Comparison of ENCODE assay signal across 8 mouse cellular contexts in the genomic region with DNA sequence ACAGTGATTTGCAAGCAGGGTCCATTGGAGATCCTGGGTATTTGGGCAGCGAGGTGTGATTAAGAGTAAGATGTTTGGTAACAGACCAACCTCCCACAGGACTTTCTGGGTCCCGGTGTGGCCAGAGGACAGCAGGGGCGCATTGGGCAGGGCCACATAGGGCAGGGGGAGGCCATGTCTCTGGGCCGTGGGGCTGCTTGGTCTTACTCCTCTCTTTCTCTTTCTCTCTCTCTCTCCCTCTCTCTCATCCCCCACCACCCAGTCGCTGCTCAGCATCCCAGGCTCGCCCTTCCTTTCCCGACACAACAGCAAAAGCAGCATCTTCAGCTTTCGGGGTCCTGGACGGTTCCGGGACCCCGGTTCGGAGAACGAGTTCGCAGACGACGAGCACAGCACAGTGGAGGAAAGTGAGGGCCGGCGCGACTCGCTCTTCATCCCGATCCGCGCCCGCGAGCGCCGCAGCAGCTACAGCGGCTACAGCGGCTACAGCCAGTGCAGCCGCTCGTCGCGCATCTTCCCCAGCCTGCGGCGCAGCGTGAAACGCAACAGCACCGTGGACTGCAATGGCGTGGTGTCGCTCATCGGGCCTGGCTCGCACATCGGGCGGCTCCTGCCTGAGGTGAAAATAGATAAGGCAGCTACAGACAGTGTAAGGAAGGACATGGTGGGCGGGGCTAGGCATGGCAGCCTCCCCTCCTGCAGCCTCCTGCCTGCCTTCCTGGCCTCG.
DNase-seq lines count a peak whose midpoint lies in the region; ATAC-seq and TF ChIP-seq lines count a peak whose summit lies in the region.

No protein-coding gene starts in this region.

- H3K4me2 ChIP-seq in CH12.LX (ENCODE audit: insufficient read depth, low read depth, poor library complexity, severe bottlenecking) = peak overlapping the region; percentile 38
- peak overlapping the region; percentile 94 for H3K4me2 ChIP-seq in heart, embryonic 14.5 days (ENCODE audit: low read length)

- TF ChIP-seq CTCF in CH12.LX (conservative IDR thresholded peaks at IDR 0.05 in 1 of 2, IDR thresholded peaks at IDR 0.05 in 1 of 2; ENCODE audit: low read depth in 2 of 2, low read length in 2 of 2) = no peak

- H3K4me3 ChIP-seq in CH12.LX (replicated peaks in 1 of 3; ENCODE audit: low read depth in 2 of 3, low read length in 2 of 3, poor library complexity in 1 of 3) = peak overlapping the region in 2 of 3 experiments; percentile 10 to 56
- peak overlapping the region; percentile 52 to 53 for H3K4me3 ChIP-seq in heart, embryonic 14.5 days (ENCODE audit: control insufficient read depth in 1 of 2, insufficient read depth in 1 of 2, low read depth in 1 of 2, low read length in 2 of 2)

- H3K9me3 ChIP-seq in CH12.LX (replicated peaks; ENCODE audit: low read length) = peaks cover 5% of the 10 kb centered on the region
- H3K9me3 ChIP-seq in heart, embryonic 14.5 days (ENCODE audit: control insufficient read depth, low read length) = no peaks in the 10 kb centered on the region

- peak; percentile 87 for ATAC-seq in common myeloid progenitor, adult 5-6 weeks (replicated peaks; ENCODE audit: low read depth, poor library complexity, severe bottlenecking)
- no peak for ATAC-seq in heart, embryonic 14.5 days (ENCODE audit: insufficient number of reproducible peaks, insufficient read depth, low FRiP score, low read depth)

- TF ChIP-seq POLR2A in CH12.LX (IDR thresholded peaks at IDR 0.05; ENCODE audit: low read depth, low read length) = no peak

- TF ChIP-seq RAD21 in CH12.LX (IDR thresholded peaks at IDR 0.05; ENCODE audit: low read depth, low read length) = no peak

- H3K36me3 ChIP-seq in CH12.LX (replicated peaks in 1 of 2; ENCODE audit: control insufficient read depth in 1 of 2, insufficient read depth in 1 of 2, low read length in 1 of 2) = no peaks in the 10 kb centered on the region
- H3K36me3 ChIP-seq in heart, embryonic 14.5 days (ENCODE audit: control insufficient read depth, insufficient read depth, low read length) = no peaks in the 10 kb centered on the region

- peaks cover 0 to 3% of the 10 kb centered on the region in 2 experiments; a peak in 1 of 4 replicates for H3K4me1 ChIP-seq in CH12.LX (ENCODE audit: control insufficient read depth in 1 of 2, insufficient read depth in 2 of 2)
- peaks cover 3 to 8% of the 10 kb centered on the region in 2 experiments; a peak in 3 of 4 replicates for H3K4me1 ChIP-seq in heart, embryonic 14.5 days (ENCODE audit: control insufficient read depth in 2 of 2, insufficient read depth in 2 of 2, low read length in 2 of 2)

- dilution Hi-C loops in CH12.LX (cut with MboI; ENCODE audit: extremely low pct_ligation_motif_present, extremely low pct_unique_long_range_greater_than_20kb, low sequenced_read_pairs) = no loop called here

- H3K9ac ChIP-seq in CH12.LX (ENCODE audit: insufficient read depth, low read depth) = no peak overlapping the region
- peak overlapping the region; percentile 51 for H3K9ac ChIP-seq in heart, embryonic 14.5 days (ENCODE audit: low read length)

- peaks cover 52% of the 10 kb centered on the region for H3K27me3 ChIP-seq in CH12.LX (replicated peaks)
- peaks cover 34% of the 10 kb centered on the region for H3K27me3 ChIP-seq in heart, embryonic 14.5 days (ENCODE audit: control insufficient read depth, insufficient read depth, low read length)

- in situ Hi-C loops in CH12.LX (cut with MboI; ENCODE audit: low pct_ligation_motif_present, low pct_unique_long_range_greater_than_20kb, low sequenced_read_pairs) = no loop called here

- no peaks in the 10 kb centered on the region for H3K79me2 ChIP-seq in CH12.LX (replicated peaks; ENCODE audit: control insufficient read depth, extremely low read depth, insufficient read depth, poor library complexity, severe bottlenecking)

- no peak for TF ChIP-seq EP300 in CH12.LX (IDR thresholded peaks at IDR 0.05; ENCODE audit: low read length)

- DNase-seq in CD4-positive helper T cell, adult 2 months (ENCODE audit: low read depth, low spot score) = peak; percentile 66
- DNase-seq in CH12.LX (ENCODE audit: extremely low read depth) = no peak
- peak; percentile 29 to 43 for DNase-seq in kidney, postnatal 25 days
- peak; percentile 39 for DNase-seq in lung, postnatal 14 days
- DNase-seq in retina, embryonic 14.5 days (ENCODE audit: low spot score) = peak; percentile 79
- DNase-seq in spleen, postnatal 14 days (ENCODE audit: low spot score in 2 of 2) = no peak

- WGBS in heart, embryonic 14.5 days = under 1% methylated on average over 46 of the region's 46 CpGs

- H3K27ac ChIP-seq in CH12.LX (ENCODE audit: insufficient read depth, low read depth) = no peak overlapping the region
- no peak overlapping the region for H3K27ac ChIP-seq in heart, embryonic 14.5 days (replicated peaks in 1 of 2; ENCODE audit: control insufficient read depth in 1 of 2, insufficient read depth in 1 of 2, low read depth in 2 of 2, low read length in 2 of 2)

TF ChIP-seq in CH12.LX, 34 proteins besides CTCF, POLR2A, EP300 and RAD21:
- TF ChIP-seq MEF2A (IDR thresholded peaks at IDR 0.05; ENCODE audit: borderline replicate concordance, low read depth, low read length) (no peak), USF2 (conservative IDR thresholded peaks at IDR 0.05; ENCODE audit: low read depth, low read length) (no peak), MAFK (IDR thresholded peaks at IDR 0.05; ENCODE audit: insufficient replicate concordance, low read length) (no peak), HCFC1 (IDR thresholded peaks at IDR 0.05; ENCODE audit: low read depth, low read length) (no peak), TCF12 (IDR thresholded peaks at IDR 0.05; ENCODE audit: low read depth, low read length) (no peak), KAT2A (IDR thresholded peaks at IDR 0.05; ENCODE audit: insufficient replicate concordance, low read length) (no peak), MAZ (IDR thresholded peaks at IDR 0.05; ENCODE audit: low read depth, low read length) (no peak), ZKSCAN1 (IDR thresholded peaks at IDR 0.05; ENCODE audit: borderline replicate concordance, low read depth, low read length) (no peak), CHD2 (IDR thresholded peaks at IDR 0.05; ENCODE audit: low read length) (no peak), JUN (IDR thresholded peaks at IDR 0.05; ENCODE audit: insufficient read depth, low read depth, low read length) (no peak), ELF1 (IDR thresholded peaks at IDR 0.05; ENCODE audit: low read depth, low read length) (no peak), NRF1 (IDR thresholded peaks at IDR 0.05; ENCODE audit: low read depth, low read length) (no peak), CHD1 (IDR thresholded peaks at IDR 0.05; ENCODE audit: low read depth, low read length) (no peak)

Comparison
In these comparisons a context has a peak if more than half of its experiments do, and no peak if none do; other contexts are left out.
1. DNase-seq: peak in CD4-positive helper T cell, adult 2 months (single experiment), kidney, postnatal 25 days (2 of 2), lung, postnatal 14 days (single experiment) and retina, embryonic 14.5 days (single experiment); none in CH12.LX (single experiment) and spleen, postnatal 14 days (0 of 2).